Mouse (Mus musculus): ENCODE data around the gene Olfr284.

Olfr284 gene

DNA sequence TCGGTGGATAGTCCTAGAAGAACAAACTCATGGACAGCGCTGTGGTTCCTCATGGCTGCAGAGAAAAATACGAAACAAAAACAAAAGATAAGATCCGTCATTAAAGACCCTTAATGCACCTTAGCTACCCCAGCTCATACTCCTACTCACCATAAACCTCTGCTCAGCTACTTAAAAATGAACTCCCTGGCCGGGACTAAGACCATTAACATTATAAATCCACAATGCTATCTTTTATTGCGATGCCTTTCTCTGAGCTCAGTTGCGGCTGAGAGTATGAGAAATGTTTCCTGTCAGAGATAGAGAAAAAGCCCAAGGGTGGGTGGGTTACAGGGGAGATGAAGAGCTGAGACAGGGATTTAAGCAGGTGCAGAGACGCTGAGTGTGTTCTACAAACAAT lies at the start of gene Olfr284:
Gene Olfr284 (minus strand): TSS at position 101 of the 400 bp plus-strand sequence.
- no peak for DNase-seq

DNA sequence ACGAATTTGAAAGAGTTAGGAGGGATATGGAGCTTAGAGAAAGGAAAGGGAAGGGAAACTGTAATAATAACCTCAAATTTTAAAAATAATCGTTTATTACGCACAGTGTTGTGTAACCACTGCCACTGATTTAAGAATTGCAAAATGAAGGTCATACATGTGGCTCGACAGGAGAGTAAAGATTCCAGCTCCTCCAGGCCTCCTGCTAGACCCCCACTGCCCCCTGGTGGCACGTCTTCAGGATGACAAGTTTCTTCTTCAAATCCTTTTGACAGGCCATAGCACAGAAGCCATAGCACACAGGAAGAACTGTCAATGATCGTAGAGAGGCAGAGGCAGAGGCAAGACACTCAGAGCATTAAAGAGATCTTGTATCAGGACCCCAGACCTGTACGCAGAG lies 49.0 kb upstream of the Olfr284 start:
- peak; percentile 45 for DNase-seq

DNA sequence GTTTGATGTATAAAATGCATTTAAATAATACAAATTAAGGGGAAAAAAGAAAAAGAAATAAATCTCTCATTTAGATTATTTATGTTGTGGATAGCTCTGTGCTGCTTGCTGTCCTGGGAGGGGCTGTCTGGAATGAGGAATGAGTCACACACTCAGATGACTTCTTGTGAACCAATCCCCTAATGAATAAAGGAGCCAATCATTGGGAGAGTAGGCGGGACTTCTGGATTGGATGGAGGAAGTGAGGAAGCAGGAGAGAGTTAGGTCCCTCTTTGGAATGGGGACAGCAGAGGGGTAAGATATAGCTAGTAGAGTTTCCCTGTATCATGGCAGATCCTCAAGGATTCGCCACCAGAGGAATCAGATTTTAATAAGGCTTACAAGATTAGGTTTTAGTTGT lies 46.8 kb upstream of the Olfr284 start:
- no peak for DNase-seq

DNA sequence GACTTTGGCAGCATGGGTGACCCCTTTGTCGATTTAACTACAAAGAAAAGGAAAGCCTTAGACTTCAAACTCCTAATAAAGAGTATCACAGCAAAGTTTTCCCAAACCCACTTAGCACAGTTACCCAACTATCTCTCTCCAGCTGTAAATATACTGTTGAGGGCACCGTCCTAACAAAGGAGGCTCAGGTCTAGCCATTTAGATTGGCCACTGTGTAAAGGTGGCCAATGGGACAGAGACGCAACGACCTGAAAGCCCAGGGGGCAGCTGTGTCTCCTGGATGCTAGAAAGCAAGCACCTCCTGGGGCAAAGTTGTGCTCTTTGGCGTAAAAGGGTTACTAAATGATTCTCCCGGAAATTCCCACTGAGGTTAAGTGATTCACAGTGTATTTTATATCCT lies 40.1 kb upstream of the Olfr284 start, which contains the start of gene Olfr283:
Gene Olfr283 (minus strand): TSS at position 101 of the 400 bp plus-strand sequence.
- no peak for DNase-seq

DNA sequence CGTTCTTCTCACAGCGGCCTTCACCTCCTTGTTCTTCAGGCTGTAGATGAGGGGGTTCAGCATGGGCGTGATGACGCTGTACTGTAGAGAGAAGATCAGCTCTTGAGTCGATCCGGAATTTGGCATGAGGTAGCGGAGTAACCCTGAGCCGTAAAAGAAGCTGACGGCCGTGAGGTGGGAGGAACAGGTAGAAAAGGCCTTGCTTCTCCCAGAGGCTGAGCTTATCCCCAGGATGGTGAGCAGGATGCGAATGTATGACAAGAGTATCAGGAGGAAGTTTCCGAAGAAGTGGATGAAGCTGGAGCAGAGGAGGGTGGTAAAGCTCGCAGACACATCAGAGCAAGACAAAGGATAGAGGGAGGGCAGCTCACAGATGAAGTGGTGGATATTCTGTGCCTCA lies 37.4 kb upstream of the Olfr284 start:
- DNase-seq, result no peak

DNA sequence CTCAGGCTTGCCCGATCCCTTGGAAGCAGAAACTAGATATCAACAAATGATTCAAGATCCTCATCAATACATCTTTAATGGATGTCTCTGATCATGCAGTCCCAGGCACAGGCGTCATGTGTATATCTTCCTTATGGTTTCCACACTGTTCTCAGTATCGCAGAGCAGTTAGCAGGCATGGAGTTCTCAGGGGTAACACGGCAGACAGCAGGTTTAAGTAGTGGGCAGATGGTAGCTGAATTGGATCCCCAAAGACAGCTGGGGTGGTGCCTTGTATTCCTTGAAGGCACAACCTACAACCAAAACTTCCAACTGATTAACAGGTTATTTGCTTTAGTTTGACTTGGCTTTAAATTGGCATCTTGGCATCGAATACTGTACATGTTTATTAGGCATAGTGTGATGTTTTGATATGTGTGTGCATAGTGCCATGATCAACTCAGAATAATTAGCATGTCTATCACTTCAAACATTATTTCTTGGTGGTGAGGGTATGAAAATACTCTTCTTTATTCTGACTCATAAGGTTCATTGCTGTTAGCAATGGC lies 23.5 kb downstream of the Olfr284 start, which contains the start of gene Olfr285:
Gene Olfr285 (minus strand): TSS at position 177 of the 548 bp plus-strand sequence.
- DNase-seq, result no peak

DNA sequence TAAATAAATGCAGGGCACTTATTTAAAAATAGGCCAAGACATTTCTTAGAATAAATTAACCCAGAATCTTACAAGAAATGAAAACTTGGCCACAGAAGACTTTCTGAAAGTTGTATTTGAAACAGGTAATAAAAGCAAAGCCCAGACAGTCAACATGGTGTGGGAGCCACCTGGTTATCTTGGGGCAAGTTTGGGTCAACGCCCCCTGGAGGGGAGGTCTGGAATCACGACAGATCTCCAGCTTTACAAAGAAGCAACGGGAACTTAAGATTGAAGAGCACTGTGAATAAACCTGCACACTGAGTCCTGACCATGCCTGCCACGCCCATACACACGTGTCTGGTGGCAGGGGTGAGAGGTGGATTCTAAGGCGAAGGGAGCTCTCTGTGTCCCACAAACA lies 25.1 kb downstream of the Olfr284 start:
- no peak for DNase-seq

DNA sequence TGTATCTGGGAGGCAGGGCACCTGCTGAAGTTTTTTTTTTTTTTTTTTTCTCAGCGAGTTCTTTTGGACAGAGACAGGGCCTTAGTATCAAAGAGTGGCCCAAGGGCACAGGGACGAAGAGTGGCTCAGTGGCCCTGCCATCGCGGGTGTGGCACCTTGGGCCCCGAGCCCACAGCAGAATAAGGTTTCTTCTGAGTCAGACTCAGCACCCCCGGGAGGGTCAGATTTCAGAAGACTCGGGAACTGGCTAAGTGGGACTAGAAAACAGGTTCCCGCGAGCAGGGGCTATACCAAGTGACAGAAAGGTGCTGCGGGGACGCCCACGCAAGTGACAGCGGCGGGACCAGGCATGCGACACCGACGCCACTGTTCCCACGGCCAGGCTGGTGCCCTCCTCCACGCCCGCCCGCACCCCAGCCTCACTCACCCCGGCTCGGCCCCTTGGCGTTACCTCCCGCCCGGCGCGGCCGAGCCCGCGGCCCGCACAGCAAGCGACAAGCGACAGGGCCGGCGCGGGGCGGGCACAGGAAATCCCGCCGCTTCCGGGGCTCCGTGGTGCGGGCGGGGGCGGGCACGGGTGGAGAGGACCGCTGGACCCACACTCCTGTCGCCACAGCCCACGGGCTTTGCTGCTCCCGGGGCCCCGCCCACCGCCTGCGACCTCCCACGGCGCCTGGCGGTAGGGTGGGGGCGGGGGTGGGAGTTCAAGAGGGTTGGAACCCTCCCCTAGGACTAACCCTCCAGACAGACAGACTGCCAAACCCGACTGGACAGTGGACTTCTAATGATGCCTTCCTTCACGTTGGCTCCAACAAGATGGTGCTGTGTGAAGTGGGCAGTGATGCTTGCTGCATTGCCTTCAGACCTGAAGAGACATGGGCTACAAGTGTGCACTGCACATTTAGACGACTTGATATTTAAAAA lies 44.9 kb downstream of the Olfr284 start, which contains the start of gene Zfp641:
Gene Zfp641 (minus strand): TSS at position 534 of the 924 bp plus-strand sequence.
- peak; percentile 20 for DNase-seq

DNA sequence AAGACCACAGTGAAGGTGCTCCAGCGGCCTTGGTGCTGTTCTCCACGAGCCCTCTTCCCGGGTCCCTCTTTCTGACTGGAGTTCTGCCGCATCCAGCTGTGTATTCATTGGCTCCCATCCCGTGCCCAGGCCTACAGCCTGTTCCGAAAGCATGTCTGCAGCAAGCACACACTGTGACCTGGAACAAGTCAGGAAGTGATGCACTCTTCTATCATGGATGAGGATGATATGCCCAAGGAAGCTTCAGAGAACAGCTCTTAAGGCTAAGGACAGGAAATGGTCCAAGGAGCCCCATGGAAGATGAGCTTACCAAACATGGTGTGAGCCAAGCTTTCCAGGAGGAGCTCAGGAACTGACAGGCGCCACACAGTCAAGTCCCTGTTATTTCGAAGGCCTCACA lies 47.1 kb downstream of the Olfr284 start:
- DNase-seq, result no peak
